Mouse (Mus musculus): ENCODE measurements around the gene Ndufb6. TPM values are rescaled to one million over a fixed set of nuclear protein-coding genes. Genes with fewer than 3 reads are reported as not detected.
"Not testable (repeated sequence)": the region's sequence is repeated elsewhere in the genome, so short reads cannot be mapped to it uniquely, and the experiment has no call there.

Ndufb6 gene
- polyA plus RNA-seq, 1 experiment from 2014 or later, result 265 TPM

- H3K9me3 ChIP-seq; H3K4me1 ChIP-seq; H3K9ac ChIP-seq (replicated peaks); H3K4me2 ChIP-seq (replicated peaks); ATAC-seq (ENCODE audit: low FRiP score, low read depth); H3K27ac ChIP-seq (replicated peaks); H3K27me3 ChIP-seq; H3K4me3 ChIP-seq; H3K36me3 ChIP-seq: not testable (repeated sequence)
- WGBS, result 96% methylated on average over 11 of the region's 11 CpGs
These were observed 12.3 kb upstream of the Ndufb6 start for GRCm38 (mm10) chr4:40291511-40291910.

DNA sequence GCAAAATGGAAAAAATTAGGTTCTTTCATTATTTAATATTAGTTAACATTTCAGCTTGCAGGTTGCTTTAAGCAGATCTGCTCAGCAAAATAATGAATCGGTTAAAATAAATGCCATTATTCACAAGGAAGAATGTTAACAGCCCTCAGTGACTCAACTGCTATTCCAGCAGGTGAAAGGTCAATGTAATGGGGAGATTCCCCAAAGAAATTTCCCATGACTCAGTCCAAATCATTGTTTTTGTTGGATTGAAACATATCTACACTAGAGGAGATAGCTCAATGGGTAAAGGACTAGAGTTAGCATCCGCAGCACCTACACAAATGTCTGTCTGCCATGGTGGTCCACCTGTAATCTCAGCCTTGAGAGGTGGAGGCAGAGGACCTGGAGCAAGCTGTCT, 9.8 kb upstream of the Ndufb6 start:
- no peaks in the 10 kb centered on the region for H3K27me3 ChIP-seq
- no peak overlapping the region for H3K4me3 ChIP-seq
- no peaks in the 10 kb centered on the region for H3K36me3 ChIP-seq
- no peak overlapping the region for H3K4me2 ChIP-seq (replicated peaks)
- no peak overlapping the region for H3K9ac ChIP-seq (replicated peaks)
- H3K4me1 ChIP-seq, result no peaks in the 10 kb centered on the region
- no peak overlapping the region for H3K27ac ChIP-seq (replicated peaks)
- 90% methylated on average over 2 of the region's 2 CpGs for WGBS
- ATAC-seq (ENCODE audit: low FRiP score, low read depth), result no peak
- peaks cover 2% of the 10 kb centered on the region; the same call in 1 of the 2 replicates for H3K9me3 ChIP-seq

DNA sequence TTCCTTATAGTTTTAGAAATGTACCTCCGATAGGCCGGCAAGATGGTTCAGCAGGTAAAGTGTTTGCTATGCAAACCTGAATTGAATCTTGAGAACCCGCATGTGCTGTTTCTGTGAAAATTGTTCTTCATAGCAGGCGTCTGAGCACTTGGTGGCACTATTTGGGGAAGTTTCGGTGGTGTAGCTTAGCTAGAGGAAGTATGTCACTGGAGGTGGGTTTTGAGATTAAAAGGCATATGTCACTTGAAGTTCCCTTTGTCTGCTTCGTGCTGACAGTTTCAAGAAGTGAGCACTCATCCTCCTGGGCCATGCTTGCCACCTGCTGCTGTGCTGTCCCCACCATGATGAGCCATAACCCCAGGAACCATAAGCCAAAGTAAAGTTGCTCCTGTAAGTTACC, 8.2 kb upstream of the Ndufb6 start:
- H3K27me3 ChIP-seq, result no peaks in the 10 kb centered on the region
- no peaks in the 10 kb centered on the region for H3K36me3 ChIP-seq
- no peak overlapping the region for H3K27ac ChIP-seq (replicated peaks)
- no peaks in the 10 kb centered on the region for H3K9me3 ChIP-seq
- H3K4me3 ChIP-seq, result no peak overlapping the region
- H3K4me1 ChIP-seq, result no peaks in the 10 kb centered on the region
- no peak overlapping the region for H3K9ac ChIP-seq (replicated peaks)
- ATAC-seq (ENCODE audit: low FRiP score, low read depth), result no peak
- H3K4me2 ChIP-seq (replicated peaks), result no peak overlapping the region
- 76% methylated on average over 6 of the region's 6 CpGs for WGBS

DNA sequence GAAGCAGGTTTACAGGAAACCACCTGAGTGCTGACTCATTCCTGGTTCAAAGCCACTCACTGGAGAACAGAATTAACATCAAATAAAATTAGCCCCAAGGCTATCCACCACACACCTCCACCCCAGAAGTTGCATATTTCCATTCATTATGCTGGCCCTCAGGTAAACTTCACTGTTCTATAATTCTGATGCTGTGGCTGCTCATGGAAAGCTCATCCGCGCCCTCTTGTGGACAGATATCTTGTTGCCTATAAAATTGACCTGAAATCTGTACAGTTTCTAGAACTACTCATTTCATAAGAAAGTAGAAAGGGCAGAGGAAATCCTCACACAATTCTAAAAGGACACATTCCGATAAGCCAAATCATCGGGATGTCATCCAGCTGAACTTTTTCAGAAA, 6.4 kb upstream of the Ndufb6 start:
- Histone ChIP-seq H3K9me3 (no peaks in the 10 kb centered on the region), H3K4me2 (replicated peaks) (no peak overlapping the region), H3K36me3 (no peaks in the 10 kb centered on the region), H3K27me3 (no peaks in the 10 kb centered on the region), H3K27ac (replicated peaks) (no peak overlapping the region), H3K9ac (replicated peaks) (no peak overlapping the region), H3K4me1 (no peaks in the 10 kb centered on the region), H3K4me3 (no peak overlapping the region)
- WGBS, result 13% methylated on average over 4 of the region's 4 CpGs
- ATAC-seq (ENCODE audit: low FRiP score, low read depth), result no peak

GRCm38 (mm10) chr4:40278880-40279275, 343 bp downstream of the Ndufb6 start:
- Histone ChIP-seq H3K4me2 (replicated peaks) (peak overlapping the region; percentile 88), H3K36me3 (peaks cover 12% of the 10 kb centered on the region; the same call in 1 of the 2 replicates), H3K4me3 (peak overlapping the region; percentile 76), H3K9ac (replicated peaks) (peak overlapping the region; percentile 79), H3K27me3 (no peaks in the 10 kb centered on the region), H3K4me1 (peaks cover 13% of the 10 kb centered on the region), H3K27ac (replicated peaks) (no peak overlapping the region), H3K9me3 (no peaks in the 10 kb centered on the region)
- WGBS, result under 1% methylated on average over 21 of the region's 21 CpGs
- ATAC-seq (ENCODE audit: low FRiP score, low read depth), result peak; percentile 81

GRCm38 (mm10) chr4:40269430-40270032, 9.7 kb downstream of the Ndufb6 start, which contains the start of the genes Smim27 and Topors:
Gene Smim27, plus strand, starts transcription at chr4:40269579.
Gene Topors, minus strand, starts transcription at chr4:40269850.
- Histone ChIP-seq H3K4me1 (peaks cover 19% of the 10 kb centered on the region), H3K9ac (replicated peaks) (peak within 1 kb of the TSS; percentile 77), H3K4me2 (replicated peaks) (peak within 1 kb of the TSS; percentile 78), H3K4me3 (peak within 1 kb of the TSS; percentile 78), H3K27me3 (no peaks in the 10 kb centered on the region), H3K36me3 (peaks cover 31% of the 10 kb centered on the region; the same call in 1 of the 2 replicates), H3K9me3 (no peaks in the 10 kb centered on the region), H3K27ac (replicated peaks) (peak within 1 kb of the TSS; percentile 94)
- under 1% methylated on average over 38 of the region's 38 CpGs for WGBS
- peak; percentile 95 for ATAC-seq (ENCODE audit: low FRiP score, low read depth)

- Histone ChIP-seq H3K9me3 (no peaks in the 10 kb centered on the region), H3K4me1 (peaks cover 19% of the 10 kb centered on the region), H3K27ac (replicated peaks) (peak overlapping the region; percentile 94), H3K9ac (replicated peaks) (peak overlapping the region; percentile 77), H3K36me3 (peaks cover 31% of the 10 kb centered on the region; the same call in 1 of the 2 replicates), H3K27me3 (no peaks in the 10 kb centered on the region), H3K4me2 (replicated peaks) (peak overlapping the region; percentile 78), H3K4me3 (peak overlapping the region; percentile 78)
- under 1% methylated on average over 16 of the region's 16 CpGs for WGBS
- no peak for ATAC-seq (ENCODE audit: low FRiP score, low read depth)
These were observed 10.4 kb downstream of the Ndufb6 start for GRCm38 (mm10) chr4:40268835-40269234.

- Histone ChIP-seq H3K4me2 (replicated peaks) (peak overlapping the region; percentile 78), H3K36me3 (peaks cover 30% of the 10 kb centered on the region; the same call in 1 of the 2 replicates), H3K9ac (replicated peaks) (peak overlapping the region; percentile 77), H3K27me3 (no peaks in the 10 kb centered on the region), H3K4me1 (peaks cover 19% of the 10 kb centered on the region), H3K4me3 (peak overlapping the region; percentile 78), H3K9me3 (no peaks in the 10 kb centered on the region), H3K27ac (replicated peaks) (peak overlapping the region; percentile 94)
- WGBS, result under 1% methylated on average over 43 of the region's 50 CpGs
- ATAC-seq (ENCODE audit: low FRiP score, low read depth), result peak; percentile 84
These were observed 10.9 kb downstream of the Ndufb6 start for GRCm38 (mm10) chr4:40268204-40268813.

GRCm38 (mm10) chr4:40267681-40268080, 11.5 kb downstream of the Ndufb6 start:
- Histone ChIP-seq H3K27ac (replicated peaks) (peak overlapping the region; percentile 94), H3K4me1 (peaks cover 19% of the 10 kb centered on the region), H3K27me3 (no peaks in the 10 kb centered on the region), H3K4me2 (replicated peaks) (peak overlapping the region; percentile 78), H3K4me3 (peak overlapping the region; percentile 78), H3K36me3 (peaks cover 27% of the 10 kb centered on the region), H3K9ac (replicated peaks) (peak overlapping the region; percentile 77), H3K9me3 (no peaks in the 10 kb centered on the region)
- 71% methylated on average over 7 of the region's 7 CpGs for WGBS
- ATAC-seq (ENCODE audit: low FRiP score, low read depth), result no peak

DNA sequence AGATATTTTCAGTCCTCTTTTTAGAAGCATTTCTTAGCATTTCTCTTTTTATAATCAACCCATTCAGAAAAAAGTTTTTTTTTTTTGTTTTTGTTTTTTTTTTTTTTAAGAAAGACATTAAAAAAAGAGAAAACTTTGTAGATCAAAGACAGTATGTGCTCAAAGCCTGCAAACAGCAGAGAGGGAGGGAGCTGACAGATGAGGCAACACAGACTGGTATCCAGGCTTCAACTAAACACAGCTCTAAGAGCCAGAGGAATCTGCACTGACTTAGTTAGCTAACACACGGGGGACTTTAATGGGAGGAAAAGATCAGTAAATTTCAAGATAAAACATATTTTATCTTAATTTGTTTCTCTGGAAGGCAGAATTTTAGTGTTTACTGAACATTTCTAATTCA, 14.9 kb downstream of the Ndufb6 start:
- 84% methylated on average over 1 of the region's 1 CpGs for WGBS

GRCm38 (mm10) chr4:40254385-40255103, 24.7 kb downstream of the Ndufb6 start:
- no peaks in the 10 kb centered on the region for H3K9me3 ChIP-seq
- H3K27ac ChIP-seq (replicated peaks), result no peak overlapping the region
- ATAC-seq (ENCODE audit: low FRiP score, low read depth), result no peak
- H3K4me3 ChIP-seq, result no peak overlapping the region
- peaks cover 16% of the 10 kb centered on the region for H3K36me3 ChIP-seq
- 88% methylated on average over 8 of the region's 8 CpGs for WGBS
- H3K27me3 ChIP-seq, result no peaks in the 10 kb centered on the region
- no peak overlapping the region for H3K9ac ChIP-seq (replicated peaks)
- no peak overlapping the region for H3K4me2 ChIP-seq (replicated peaks)
- no peaks in the 10 kb centered on the region for H3K4me1 ChIP-seq

More for the DNA sequence above, 14.9 kb downstream of the Ndufb6 start:
- no peak overlapping the region for H3K9ac ChIP-seq (replicated peaks)
- no peaks in the 10 kb centered on the region for H3K27me3 ChIP-seq
- peaks cover 16% of the 10 kb centered on the region for H3K4me1 ChIP-seq
- ATAC-seq (ENCODE audit: low FRiP score, low read depth), result no peak
- peaks cover 51% of the 10 kb centered on the region for H3K36me3 ChIP-seq
- H3K27ac ChIP-seq (replicated peaks), result no peak overlapping the region
- no peaks in the 10 kb centered on the region for H3K9me3 ChIP-seq
- no peak overlapping the region for H3K4me3 ChIP-seq
- no peak overlapping the region for H3K4me2 ChIP-seq (replicated peaks)

GRCm38 (mm10) chr4:40253766-40254165, 25.5 kb downstream of the Ndufb6 start:
- H3K4me2 ChIP-seq (replicated peaks), result no peak overlapping the region
- H3K4me3 ChIP-seq, result no peak overlapping the region
- H3K9me3 ChIP-seq, result no peaks in the 10 kb centered on the region
- WGBS, result 75% methylated on average over 2 of the region's 2 CpGs
- peaks cover 8% of the 10 kb centered on the region; the same call in 1 of the 2 replicates for H3K36me3 ChIP-seq
- no peaks in the 10 kb centered on the region for H3K27me3 ChIP-seq
- H3K9ac ChIP-seq (replicated peaks), result no peak overlapping the region
- H3K27ac ChIP-seq (replicated peaks), result no peak overlapping the region
- no peak for ATAC-seq (ENCODE audit: low FRiP score, low read depth)
- no peaks in the 10 kb centered on the region for H3K4me1 ChIP-seq
